Mouse (Mus musculus) ES-Bruce4 (cell line): ENCODE results near the gene Pih1d1.

Experiments used
- CTCF ChIP-seq: IDR thresholded peaks from one replicate; pipeline ENCODE4 v1.8.1; 2011; ENCODE audit warnings: low read depth, low read length
- EP300 ChIP-seq: IDR thresholded peaks from 2 replicates; pipeline ENCODE4 v1.6.1; 2011; ENCODE audit warnings: low read depth, low read length; ENCODE audit not compliant: insufficient read depth
- POLR2A ChIP-seq: IDR thresholded peaks from one replicate; pipeline ENCODE4 v1.8.1; 2011; ENCODE audit warnings: low read length; ENCODE audit not compliant: insufficient read depth

DNA sequence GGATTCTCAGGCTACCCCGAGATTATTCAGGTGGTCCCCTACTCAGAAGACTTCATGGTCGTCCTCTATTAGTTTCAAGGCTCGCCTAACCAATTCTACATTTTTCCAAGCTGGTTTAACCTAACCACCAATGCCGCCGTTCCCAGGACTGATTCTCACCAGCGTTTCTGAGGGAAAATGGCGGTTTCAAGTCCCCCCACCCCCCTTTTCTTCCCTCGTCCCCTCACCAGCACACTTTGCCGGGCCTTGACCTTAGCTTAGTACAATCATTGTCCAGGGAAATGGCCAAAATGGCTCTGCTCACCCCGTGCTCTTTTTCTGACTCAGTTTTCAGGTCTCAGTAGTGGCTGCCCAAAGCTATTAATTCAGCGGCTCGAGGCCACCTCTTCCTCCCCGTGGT lies 21.3 kb downstream of the Pih1d1 start:
- no peak for TF ChIP-seq POLR2A
- no peak for TF ChIP-seq CTCF
- TF ChIP-seq EP300: no peak
